Mouse (Mus musculus) right cerebral cortex, postnatal 4 days (tissue): ENCODE data around the gene Uqcc3.
"Not testable (repeated sequence)": the region's sequence is repeated elsewhere in the genome, so short reads cannot be mapped to it uniquely, and the experiment has no call there.

Experiments
- DNase-seq: peaks from one replicate; pipeline ENCODE4 v3.0.0-alpha.2; 2022

Uqcc3 gene

GRCm38 (mm10) chr19:8880311-8881033 is at the start of gene Uqcc3:
Gene Uqcc3, minus strand, starts transcription at chr19:8880923.
- peak; percentile 81 for DNase-seq

- no peak for DNase-seq
Measured at GRCm38 (mm10) chr19:8930117-8930516, 49.4 kb upstream of the Uqcc3 start.

- peak; percentile 54 for DNase-seq
Measured at GRCm38 (mm10) chr19:8929224-8930088, 48.7 kb upstream of the Uqcc3 start, which contains the start of the genes Rom1 and Eml3. Gene Rom1, minus strand, starts transcription at chr19:8929356. Gene Eml3, plus strand, starts transcription at chr19:8929552.

GRCm38 (mm10) chr19:8928689-8929223 is 48.0 kb upstream of the Uqcc3 start:
- DNase-seq: no peak

- DNase-seq: no peak
Measured at GRCm38 (mm10) chr19:8927891-8928525, 47.3 kb upstream of the Uqcc3 start.

GRCm38 (mm10) chr19:8926766-8927165 is 46.0 kb upstream of the Uqcc3 start:
- DNase-seq: no peak

- no peak for DNase-seq
Measured at GRCm38 (mm10) chr19:8921741-8922140, 41.0 kb upstream of the Uqcc3 start.

GRCm38 (mm10) chr19:8920836-8921291 is 40.1 kb upstream of the Uqcc3 start:
- no peak for DNase-seq

GRCm38 (mm10) chr19:8920073-8920736 is 39.5 kb upstream of the Uqcc3 start, which contains the start of gene B3gat3:
Gene B3gat3, plus strand, starts transcription at chr19:8920374.
- peak; percentile 86 for DNase-seq

- DNase-seq: no peak
Measured at GRCm38 (mm10) chr19:8919684-8920072, 39.0 kb upstream of the Uqcc3 start.

- no peak for DNase-seq
Measured at GRCm38 (mm10) chr19:8919000-8919399, 38.3 kb upstream of the Uqcc3 start.

- DNase-seq: no peak
Measured at GRCm38 (mm10) chr19:8914212-8914611, 33.5 kb upstream of the Uqcc3 start.

GRCm38 (mm10) chr19:8911810-8912209 is 31.1 kb upstream of the Uqcc3 start:
- DNase-seq: no peak

- no peak for DNase-seq
Measured at GRCm38 (mm10) chr19:8908531-8908930, 27.8 kb upstream of the Uqcc3 start.

GRCm38 (mm10) chr19:8903412-8903811 is 22.7 kb upstream of the Uqcc3 start:
- DNase-seq: no peak

- DNase-seq: no peak
Measured at GRCm38 (mm10) chr19:8899079-8899478, 18.4 kb upstream of the Uqcc3 start.

GRCm38 (mm10) chr19:8898576-8898975 is 17.9 kb upstream of the Uqcc3 start:
- DNase-seq: no peak

GRCm38 (mm10) chr19:8897865-8898495 is 17.3 kb upstream of the Uqcc3 start, which contains the start of gene Ganab:
Gene Ganab, plus strand, starts transcription at chr19:8898071.
- DNase-seq: peak; percentile 92

- DNase-seq: peak; percentile 44
Measured at GRCm38 (mm10) chr19:8897211-8897864, 16.6 kb upstream of the Uqcc3 start.

GRCm38 (mm10) chr19:8896231-8896630 is 15.5 kb upstream of the Uqcc3 start:
- not testable (repeated sequence) for DNase-seq

- DNase-seq: no peak
Measured at GRCm38 (mm10) chr19:8895397-8895960, 14.8 kb upstream of the Uqcc3 start.
